Mouse (Mus musculus): ENCODE measurements around the gene Colgalt2. TPM values are rescaled to one million over a fixed set of nuclear protein-coding genes. Genes with fewer than 3 reads are reported as not detected.
"Not testable (repeated sequence)": the region's sequence is repeated elsewhere in the genome, so short reads cannot be mapped to it uniquely, and the experiment has no call there.

The Colgalt2 gene
- total RNA-seq, 2 experiments from 2014 or later = 6.7 to 7.6 TPM

- DNase-seq (ENCODE audit: extremely low spot score in 1 of 2, low spot score in 2 of 2) = no peak
- intact Hi-C loops (cut with DNase I) = no loop called here
Observed at GRCm38 (mm10) chr1:152413116-152413515, 13.5 kb downstream of the Colgalt2 start.

DNA sequence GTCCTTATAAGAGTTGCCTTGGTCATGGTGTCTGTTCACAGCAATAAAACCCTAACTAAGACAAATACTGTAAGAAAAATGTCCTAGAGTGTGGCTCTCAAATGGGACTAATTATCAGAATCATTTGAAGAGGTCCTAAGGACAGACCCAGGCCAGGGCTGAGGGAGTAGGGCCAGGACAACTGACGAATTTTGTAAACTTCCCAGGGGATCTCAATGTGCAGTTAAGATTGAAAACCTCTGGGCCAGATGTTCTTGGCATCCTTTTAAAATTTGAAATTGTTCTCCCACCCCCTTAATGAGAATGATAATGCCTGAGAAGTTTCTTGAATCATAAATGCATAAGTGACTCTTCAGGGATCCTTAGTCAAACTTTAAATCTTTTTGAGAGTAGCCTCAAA is 14.3 kb downstream of the Colgalt2 start:
- no peak for DNase-seq (ENCODE audit: extremely low spot score in 1 of 2, low spot score in 2 of 2)
- intact Hi-C loops (cut with DNase I) = no loop called here

- peak; percentile 44 for DNase-seq (ENCODE audit: extremely low spot score in 1 of 2, low spot score in 2 of 2)
- intact Hi-C loops (cut with DNase I) = no loop called here
Observed at GRCm38 (mm10) chr1:152414451-152414850, 14.8 kb downstream of the Colgalt2 start.

DNA sequence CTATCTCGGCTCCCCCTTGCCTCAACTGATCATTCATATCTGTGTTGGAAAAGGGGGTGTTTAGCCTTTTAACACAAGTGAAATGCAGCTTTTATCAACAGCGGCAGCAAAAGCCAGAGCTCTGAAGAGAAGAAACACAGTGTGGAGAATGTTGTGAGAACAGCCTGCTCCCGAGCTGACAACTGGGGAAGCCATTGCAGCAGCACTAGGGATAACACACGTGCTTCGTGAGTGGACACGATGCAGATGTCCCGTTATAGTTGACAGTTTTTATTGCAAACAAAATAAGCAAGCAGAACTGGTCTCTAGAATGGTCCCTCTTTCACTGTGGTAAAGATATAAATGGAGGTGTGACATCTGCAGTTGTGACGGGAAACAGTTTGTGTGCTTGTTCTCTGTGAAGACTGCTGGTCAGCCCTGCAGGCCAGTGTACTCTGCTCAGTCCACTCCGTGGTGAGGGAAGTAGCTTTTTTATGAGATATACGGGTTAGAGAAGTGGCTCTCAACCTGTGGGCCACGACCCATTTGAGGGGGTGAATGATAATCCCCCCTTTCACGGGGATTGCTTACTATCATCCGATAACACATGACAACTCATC is 16.8 kb downstream of the Colgalt2 start:
- no peak for DNase-seq (ENCODE audit: extremely low spot score in 1 of 2, low spot score in 2 of 2)
- intact Hi-C loops (cut with DNase I) = no loop called here

DNA sequence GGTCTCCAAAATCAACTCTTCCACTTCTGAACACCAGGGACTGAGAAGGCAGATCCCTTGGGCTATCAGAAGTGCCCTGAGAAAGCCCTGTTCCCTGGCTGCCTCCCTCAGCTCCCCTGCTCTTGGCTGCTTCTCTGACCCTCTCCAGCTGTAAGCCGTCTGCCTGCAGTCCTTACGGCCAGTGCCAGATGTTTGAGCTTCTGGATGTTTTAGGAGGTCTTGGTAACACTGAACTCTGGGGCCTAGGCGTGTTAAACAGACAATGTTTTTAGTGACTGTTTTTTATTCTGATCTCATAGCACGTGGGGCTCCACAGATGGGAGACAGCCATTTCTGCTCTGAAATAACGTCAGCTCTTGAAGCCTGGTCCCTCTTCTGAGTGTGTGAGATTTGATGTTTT is 18.0 kb downstream of the Colgalt2 start:
- DNase-seq (ENCODE audit: extremely low spot score in 1 of 2, low spot score in 2 of 2) = no peak
- intact Hi-C loops (cut with DNase I) = no loop called here

- DNase-seq (ENCODE audit: extremely low spot score in 1 of 2, low spot score in 2 of 2) = no peak
- intact Hi-C loops (cut with DNase I) = no loop called here
Observed at GRCm38 (mm10) chr1:152422295-152422694, 22.7 kb downstream of the Colgalt2 start.

GRCm38 (mm10) chr1:152423052-152423451 is 23.4 kb downstream of the Colgalt2 start:
- intact Hi-C loops (cut with DNase I) = no loop called here
- no peak for DNase-seq (ENCODE audit: extremely low spot score in 1 of 2, low spot score in 2 of 2)

DNA sequence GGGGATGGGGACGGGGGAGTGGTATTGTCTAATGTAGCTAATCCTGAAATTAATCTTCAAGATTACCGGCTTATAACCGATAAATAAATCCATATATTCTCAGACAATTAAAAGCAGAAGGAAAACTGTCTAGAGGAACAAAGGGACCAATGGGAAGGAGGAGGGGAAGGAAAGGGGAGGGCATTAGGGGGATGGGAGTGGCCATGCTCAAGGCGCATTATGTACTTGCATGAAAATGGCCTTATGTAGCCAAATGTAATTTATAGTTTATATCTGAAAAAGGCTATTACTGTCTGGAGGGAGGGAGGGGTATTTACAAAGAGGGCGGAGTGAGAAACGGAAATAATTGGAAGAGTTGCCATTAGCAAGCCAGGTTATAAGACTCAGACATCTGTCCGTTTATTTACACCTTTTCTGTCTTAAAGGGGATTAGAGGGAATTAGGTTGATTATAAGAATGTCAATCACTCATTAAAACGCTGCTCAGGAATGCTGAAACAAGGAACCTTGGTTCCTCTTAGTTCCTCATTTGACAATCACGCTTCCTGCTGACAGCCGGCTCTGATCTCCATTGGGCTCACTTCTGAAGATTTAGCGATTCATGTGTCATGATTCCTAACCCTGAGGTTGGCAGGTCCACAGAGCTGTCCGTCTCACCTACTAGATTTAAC is 28.4 kb downstream of the Colgalt2 start:
- no peak for DNase-seq (ENCODE audit: extremely low spot score in 1 of 2, low spot score in 2 of 2)
- intact Hi-C loops (cut with DNase I) = no loop called here

- DNase-seq (ENCODE audit: extremely low spot score in 1 of 2, low spot score in 2 of 2) = no peak
- intact Hi-C loops (cut with DNase I) = no loop called here
Observed at GRCm38 (mm10) chr1:152429805-152430204, 30.2 kb downstream of the Colgalt2 start.

DNA sequence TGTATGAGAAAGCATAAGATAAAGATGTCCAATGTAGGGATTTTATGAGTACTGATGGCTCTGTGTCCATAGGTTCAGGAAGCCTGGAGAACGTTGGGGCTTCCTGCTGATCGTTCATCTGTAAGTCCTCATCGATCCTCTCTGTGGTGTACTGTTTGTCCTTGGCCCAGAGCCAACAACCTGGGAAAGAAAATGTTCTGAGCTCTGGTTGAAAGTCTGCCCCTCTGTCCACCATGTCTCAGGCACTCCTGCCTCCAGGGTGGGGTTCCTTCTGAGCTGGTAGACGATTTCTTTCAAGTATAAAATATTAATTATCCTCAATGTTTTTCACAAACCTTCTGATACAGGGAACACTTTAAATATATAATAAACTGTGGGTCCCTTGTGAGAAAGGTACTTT is 34.5 kb downstream of the Colgalt2 start:
- no peak for DNase-seq (ENCODE audit: extremely low spot score in 1 of 2, low spot score in 2 of 2)
- intact Hi-C loops (cut with DNase I) = no loop called here

DNA sequence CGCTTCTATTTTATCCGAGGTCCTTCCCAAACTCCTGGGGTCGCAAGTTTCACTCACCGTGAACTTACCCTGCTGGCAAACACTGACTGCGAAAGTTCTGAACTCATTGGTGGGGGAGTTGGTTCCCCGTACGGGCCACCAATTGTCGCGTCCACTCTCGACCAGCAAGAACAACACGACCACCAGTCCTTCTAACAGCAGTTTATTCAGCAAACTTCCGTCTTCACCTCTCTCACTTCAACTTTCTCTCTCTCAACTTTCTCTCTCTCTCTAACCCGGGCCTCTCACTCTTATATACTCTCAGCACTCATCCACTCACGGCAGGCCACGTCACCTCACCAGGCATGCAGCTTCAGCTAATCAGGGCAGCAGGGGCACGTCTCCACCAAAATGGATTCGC is 37.9 kb downstream of the Colgalt2 start:
- DNase-seq (ENCODE audit: extremely low spot score in 1 of 2, low spot score in 2 of 2); intact Hi-C loops (cut with DNase I): not testable (repeated sequence)

GRCm38 (mm10) chr1:152439408-152439807 is 39.8 kb downstream of the Colgalt2 start:
- no peak for DNase-seq (ENCODE audit: extremely low spot score in 1 of 2, low spot score in 2 of 2)
- intact Hi-C loops (cut with DNase I) = no loop called here

DNA sequence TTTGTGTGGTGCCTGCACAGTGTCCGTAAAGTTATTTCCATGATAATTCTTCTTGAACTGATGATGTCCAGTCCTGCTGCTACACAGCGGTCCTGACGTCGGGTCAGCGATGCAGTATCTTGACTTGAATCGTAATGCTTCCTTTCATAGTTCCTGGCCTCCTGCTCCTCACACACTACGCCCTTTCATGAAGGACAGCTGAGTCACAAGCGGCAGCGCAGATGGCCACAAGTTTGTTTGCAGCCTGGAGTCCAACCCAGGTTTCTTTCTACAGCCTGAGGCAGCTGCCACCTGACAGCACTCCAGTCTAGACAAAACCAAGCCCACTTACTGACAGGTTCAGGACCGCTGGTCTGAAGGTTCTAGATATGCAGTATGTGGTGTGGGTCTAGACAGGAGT is 40.2 kb downstream of the Colgalt2 start:
- DNase-seq (ENCODE audit: extremely low spot score in 1 of 2, low spot score in 2 of 2) = peak in 1 of 2 experiments; percentile 26

GRCm38 (mm10) chr1:152444630-152445029 is 45.0 kb downstream of the Colgalt2 start:
- intact Hi-C loops (cut with DNase I) = no loop called here
- DNase-seq (ENCODE audit: extremely low spot score in 1 of 2, low spot score in 2 of 2) = no peak

More for the DNA sequence above, 40.2 kb downstream of the Colgalt2 start:
- intact Hi-C loops (cut with DNase I) = no loop called here

GRCm38 (mm10) chr1:152445925-152446324 is 46.3 kb downstream of the Colgalt2 start:
- intact Hi-C loops (cut with DNase I) = no loop called here
- DNase-seq (ENCODE audit: extremely low spot score in 1 of 2, low spot score in 2 of 2) = no peak

GRCm38 (mm10) chr1:152454536-152454935 is 54.9 kb downstream of the Colgalt2 start:
- intact Hi-C loops (cut with DNase I) = no loop called here
- no peak for DNase-seq (ENCODE audit: extremely low spot score in 1 of 2, low spot score in 2 of 2)

DNA sequence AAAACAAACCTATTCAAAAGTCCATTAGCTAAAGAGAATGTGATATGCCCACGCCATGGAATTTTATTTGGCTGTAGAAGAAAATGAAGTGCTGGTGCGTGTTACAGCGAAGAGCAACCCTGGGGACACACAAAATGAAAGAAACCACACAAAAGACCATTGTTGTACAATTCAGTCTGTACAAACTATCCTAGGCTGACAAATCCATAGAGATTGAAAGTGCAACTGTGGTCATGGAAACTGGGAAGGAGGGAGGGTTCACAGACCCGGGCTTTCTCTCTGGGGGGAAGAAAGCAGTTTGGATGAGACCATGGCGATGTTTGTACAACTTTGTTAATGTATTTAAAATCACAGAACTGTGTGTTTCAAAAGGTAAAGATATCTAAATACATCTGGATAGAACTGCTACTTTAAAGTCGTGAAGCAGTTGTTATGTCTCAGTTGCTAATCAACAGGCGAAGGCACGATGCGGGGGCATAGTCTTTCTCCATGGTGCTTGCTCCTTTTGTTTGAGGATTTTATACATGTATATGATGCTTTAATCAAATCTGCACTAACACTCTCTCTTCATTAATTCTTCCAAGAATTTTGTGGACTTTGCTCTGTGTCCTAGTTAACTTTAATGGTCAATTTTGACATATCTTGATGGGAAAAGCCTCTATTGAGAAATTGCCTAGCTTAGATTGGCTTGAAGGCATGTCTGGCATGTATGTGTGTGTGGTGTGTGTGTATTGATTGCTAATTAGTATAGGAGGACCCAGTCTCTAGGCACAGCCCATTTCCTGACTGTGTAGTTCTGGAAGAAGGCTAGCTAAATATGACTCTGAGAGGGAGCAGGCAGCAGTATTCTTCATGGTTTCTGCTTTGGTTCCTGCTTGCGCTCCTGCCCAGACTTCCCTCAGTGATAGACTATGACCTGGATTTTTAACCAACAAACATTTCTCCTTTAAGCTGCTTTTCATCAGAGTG is 55.9 kb downstream of the Colgalt2 start:
- no peak for DNase-seq (ENCODE audit: extremely low spot score in 1 of 2, low spot score in 2 of 2)
- intact Hi-C loops (cut with DNase I) = no loop called here

DNA sequence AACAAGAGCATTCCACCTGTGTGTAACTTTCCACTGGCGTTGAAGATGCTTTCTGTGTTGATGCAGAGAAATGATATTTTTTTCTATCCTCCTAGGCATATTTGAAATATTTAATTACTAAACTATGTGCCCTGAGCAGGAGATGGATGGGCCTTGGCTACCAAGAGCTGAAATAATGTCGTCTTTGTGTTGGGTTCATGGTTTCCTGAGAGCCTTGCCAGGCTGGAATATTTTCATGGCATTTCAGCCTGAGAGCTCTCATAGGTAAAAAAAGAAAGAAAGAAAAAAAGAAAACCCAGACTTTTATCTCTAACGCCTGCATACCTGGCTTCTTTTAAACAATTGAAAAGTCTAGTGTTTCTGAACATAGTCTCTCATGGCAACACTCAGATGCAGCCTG is 56.6 kb downstream of the Colgalt2 start:
- no peak for DNase-seq (ENCODE audit: extremely low spot score in 1 of 2, low spot score in 2 of 2)
- intact Hi-C loops (cut with DNase I) = no loop called here

- no peak for DNase-seq (ENCODE audit: extremely low spot score in 1 of 2, low spot score in 2 of 2)
- intact Hi-C loops (cut with DNase I) = no loop called here
Observed at GRCm38 (mm10) chr1:152457596-152457995, 58.0 kb downstream of the Colgalt2 start.

DNA sequence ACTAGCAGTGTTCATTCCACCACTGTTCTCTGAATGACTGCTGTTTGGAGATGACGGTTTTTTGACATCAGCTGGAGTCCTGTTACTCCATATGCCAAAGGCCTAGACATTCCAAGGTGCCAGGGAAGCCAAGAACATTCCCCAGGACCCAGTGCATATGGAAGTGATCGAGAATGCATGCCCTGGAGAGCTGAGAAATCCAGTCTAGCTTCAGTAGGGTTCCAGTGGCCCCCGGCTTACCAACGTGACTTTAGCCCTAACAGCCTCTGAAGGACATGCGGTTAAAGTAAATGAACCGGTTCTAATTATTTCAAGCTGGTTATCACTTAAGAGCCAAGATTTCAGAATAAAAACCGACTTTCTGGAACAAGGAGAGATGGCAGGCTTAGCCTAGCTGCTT is 59.4 kb downstream of the Colgalt2 start:
- DNase-seq (ENCODE audit: extremely low spot score in 1 of 2, low spot score in 2 of 2) = no peak
- intact Hi-C loops (cut with DNase I) = no loop called here

Measured in left cerebral cortex, postnatal 10 days (tissue).